Mouse (Mus musculus) testis, adult 2 months (tissue): ENCODE results near the gene Unc5cl.

Experiments used
- CTCF ChIP-seq: fragments of 200-500 bp; IDR thresholded peaks from 2 replicates; pipeline ENCODE4 v1.5.1; 2012; ENCODE audit warnings: low read depth, mild to moderate bottlenecking, inconsistent platforms, low read length, moderate library complexity; ENCODE audit not compliant: control insufficient read depth, insufficient read depth, insufficient replicate concordance
- POLR2A ChIP-seq: fragments of 200-500 bp; IDR thresholded peaks from 2 replicates; pipeline ENCODE4 v1.6.1; 2012; ENCODE audit warnings: low read depth, mild to moderate bottlenecking, inconsistent platforms, low read length, moderate library complexity; ENCODE audit not compliant: control insufficient read depth

- TF ChIP-seq CTCF: no peak
- no peak for TF ChIP-seq POLR2A
These were observed 65.7 kb downstream of the Unc5cl start for GRCm38 (mm10) chr17:48520352-48520751.
